Mouse (Mus musculus) common myeloid progenitor, adult 5-6 weeks (primary cell): ENCODE measurements around the gene Fam24a. TPM values are rescaled to one million over a fixed set of nuclear protein-coding genes. Genes with fewer than 3 reads are reported as not detected.

ENCODE experiments used
- ATAC-seq: replicated peaks from 2 replicates; pipeline ENCODE4 v1.8.0; 2016; ENCODE audit warnings: low read depth, mild to moderate bottlenecking, moderate TSS enrichment, inconsistent platforms; ENCODE audit not compliant: poor library complexity, severe bottlenecking
- total RNA-seq: library from RNA; stranded (forward); fragments of 200-1000, 187-1606 nt; gene quantifications from 2 replicates; pipeline ENCODE4 v1.2.3, GENCODE M21; 2017

Fam24a gene
- not detected in 2 replicates for total RNA-seq

- no peak for ATAC-seq
Observed at GRCm38 (mm10) chr7:131333564-131333963, at the start of gene Fam24a. Gene Fam24a (plus strand): TSS chr7:131333864.

GRCm38 (mm10) chr7:131297151-131297550 is 36.5 kb upstream of the Fam24a start:
- no peak for ATAC-seq

- no peak for ATAC-seq
Observed at GRCm38 (mm10) chr7:131303340-131303739, 30.3 kb upstream of the Fam24a start.

- no peak for ATAC-seq
Observed at GRCm38 (mm10) chr7:131306733-131307132, 26.9 kb upstream of the Fam24a start.

- ATAC-seq = no peak
Observed at GRCm38 (mm10) chr7:131314493-131314892, 19.2 kb upstream of the Fam24a start.

- no peak for ATAC-seq
Observed at GRCm38 (mm10) chr7:131317587-131317986, 16.1 kb upstream of the Fam24a start.

- ATAC-seq = no peak
Observed at GRCm38 (mm10) chr7:131318340-131318739, 15.3 kb upstream of the Fam24a start.

GRCm38 (mm10) chr7:131322192-131322591 is 11.5 kb upstream of the Fam24a start, which contains the start of gene Cuzd1:
Gene Cuzd1 (minus strand): TSS chr7:131322292.
- no peak for ATAC-seq

- ATAC-seq = no peak
Observed at GRCm38 (mm10) chr7:131327054-131327453, 6.6 kb upstream of the Fam24a start.

GRCm38 (mm10) chr7:131329416-131329815 is 4.2 kb upstream of the Fam24a start, which contains the start of gene Fam24b:
Gene Fam24b (minus strand): TSS chr7:131329516.
- no peak for ATAC-seq

- ATAC-seq = no peak
Observed at GRCm38 (mm10) chr7:131331688-131332087, 2.0 kb upstream of the Fam24a start.

- no peak for ATAC-seq
Observed at GRCm38 (mm10) chr7:131337502-131338068, 3.9 kb downstream of the Fam24a start.

GRCm38 (mm10) chr7:131345856-131346541 is 12.3 kb downstream of the Fam24a start:
- no peak for ATAC-seq

GRCm38 (mm10) chr7:131356105-131356504 is 22.4 kb downstream of the Fam24a start:
- ATAC-seq = no peak

- peak; percentile 44 for ATAC-seq
Observed at GRCm38 (mm10) chr7:131362269-131362614, 28.6 kb downstream of the Fam24a start.

GRCm38 (mm10) chr7:131362615-131363300 is 29.1 kb downstream of the Fam24a start, which contains the start of gene 2310057M21Rik:
Gene 2310057M21Rik (minus strand): TSS chr7:131362759.
- peak; percentile 95 for ATAC-seq

GRCm38 (mm10) chr7:131364131-131364530 is 30.5 kb downstream of the Fam24a start:
- ATAC-seq = no peak

- ATAC-seq = peak; percentile 94
Observed at GRCm38 (mm10) chr7:131370648-131371469, 37.2 kb downstream of the Fam24a start, which contains the start of gene Pstk. Gene Pstk (plus strand): TSS chr7:131371141.

GRCm38 (mm10) chr7:131371470-131371860 is 37.8 kb downstream of the Fam24a start:
- ATAC-seq = no peak
